Mouse (Mus musculus) heart, postnatal 0 days (tissue): Measurements from ENCODE around the gene Ublcp1.
"Not testable (repeated sequence)": the region's sequence is repeated elsewhere in the genome, so short reads cannot be mapped to it uniquely, and the experiment has no call there.

Source experiments
- CTCF ChIP-seq: IDR thresholded peaks from 2 replicates; pipeline ENCODE4 v1.5.1; 2016; ENCODE audit warnings: antibody characterized with exemption, control low read depth, low read depth
- EP300 ChIP-seq: IDR thresholded peaks from 2 replicates; pipeline ENCODE4 v1.6.1; 2016; ENCODE audit warnings: antibody characterized with exemption, low read depth

DNA sequence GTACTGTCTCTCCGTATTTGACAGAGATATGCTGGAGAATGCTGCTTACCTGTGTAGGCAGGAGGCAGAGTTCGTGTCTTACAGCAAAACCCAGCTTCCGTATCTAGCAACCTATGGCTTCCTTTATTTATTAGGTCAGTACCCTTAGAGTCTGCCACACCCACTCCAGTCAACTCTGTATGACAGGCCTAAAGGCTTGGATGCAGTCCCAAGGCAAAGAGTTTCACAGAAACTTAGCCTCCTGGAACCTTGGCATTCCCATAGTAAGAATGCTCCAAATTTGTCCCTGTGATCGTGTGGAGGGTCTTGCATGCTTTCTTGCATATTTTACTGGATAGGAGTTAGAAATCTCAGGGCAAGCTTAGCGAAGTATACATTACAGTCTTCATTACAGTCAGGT is 18.3 kb downstream of the Ublcp1 start:
- not testable (repeated sequence) for TF ChIP-seq CTCF, EP300
